Mouse (Mus musculus) right cerebral cortex, postnatal 14 days (tissue): ENCODE results near the gene Zmpste24.
"Not testable (repeated sequence)": the region's sequence is repeated elsewhere in the genome, so short reads cannot be mapped to it uniquely, and the experiment has no call there.

Experiments used
- DNase-seq: peaks from one replicate; pipeline ENCODE4 v3.0.0; 2022

Zmpste24 gene

DNA sequence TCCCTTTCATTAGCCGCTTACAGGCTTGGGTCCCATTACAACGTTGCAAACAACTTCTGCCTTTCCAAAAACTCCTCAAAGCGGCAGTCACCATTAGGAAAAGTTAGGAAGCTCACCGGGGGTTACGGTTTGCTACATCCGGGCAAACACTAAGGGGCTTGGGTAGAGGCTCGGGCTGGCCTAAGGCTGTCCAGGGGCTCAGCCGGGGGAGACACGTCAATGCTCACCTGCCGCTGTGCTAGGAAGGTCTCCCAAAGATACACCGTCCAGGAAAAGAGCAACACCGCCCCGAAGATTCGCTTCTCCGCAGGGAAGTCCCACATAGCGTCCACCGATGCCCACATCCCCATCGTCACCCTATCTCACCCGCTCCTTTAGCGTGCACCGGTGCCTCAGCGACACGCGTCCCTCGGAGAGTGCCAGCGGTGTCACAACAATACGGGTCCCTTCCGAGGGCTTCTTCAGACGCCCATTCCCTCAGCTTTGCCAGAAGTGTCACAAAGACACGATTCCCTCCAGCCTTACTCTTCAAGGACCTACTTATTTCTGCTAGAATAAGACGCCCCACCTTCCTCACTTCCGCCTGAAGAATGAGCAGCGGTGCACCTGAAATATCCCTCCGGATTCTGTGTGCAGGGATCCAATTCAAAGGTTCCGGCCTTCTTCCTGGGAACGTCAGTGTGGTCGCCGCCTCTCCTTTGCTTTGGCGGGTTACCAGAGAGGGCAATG is at the start of gene Zmpste24:
Gene Zmpste24 (minus strand): TSS at position 592 of the 729 bp plus-strand sequence.
- peak; percentile 82 for DNase-seq

DNA sequence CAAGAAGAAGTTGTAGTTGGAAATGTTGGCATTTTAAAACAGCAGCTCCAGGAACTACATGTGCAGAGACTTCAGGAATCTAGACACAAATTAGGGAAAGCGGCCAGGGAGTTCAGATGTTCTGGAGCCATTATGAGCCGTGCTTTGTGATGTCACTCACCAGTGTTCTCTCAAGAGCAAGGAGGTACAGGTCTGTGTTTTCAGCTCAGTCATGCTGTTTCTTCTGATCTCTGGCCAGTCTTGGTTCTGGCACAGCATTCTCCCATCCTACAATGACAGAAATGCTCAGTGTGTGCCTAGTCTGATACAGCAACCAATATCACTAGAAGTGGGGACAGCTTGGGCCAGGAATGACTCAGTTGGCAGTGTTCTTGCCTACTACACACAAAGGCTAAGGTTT is 11.1 kb upstream of the Zmpste24 start, which contains the start of gene Tmco2:
Gene Tmco2 (minus strand): TSS at position 101 of the 400 bp plus-strand sequence.
- DNase-seq: no peak

DNA sequence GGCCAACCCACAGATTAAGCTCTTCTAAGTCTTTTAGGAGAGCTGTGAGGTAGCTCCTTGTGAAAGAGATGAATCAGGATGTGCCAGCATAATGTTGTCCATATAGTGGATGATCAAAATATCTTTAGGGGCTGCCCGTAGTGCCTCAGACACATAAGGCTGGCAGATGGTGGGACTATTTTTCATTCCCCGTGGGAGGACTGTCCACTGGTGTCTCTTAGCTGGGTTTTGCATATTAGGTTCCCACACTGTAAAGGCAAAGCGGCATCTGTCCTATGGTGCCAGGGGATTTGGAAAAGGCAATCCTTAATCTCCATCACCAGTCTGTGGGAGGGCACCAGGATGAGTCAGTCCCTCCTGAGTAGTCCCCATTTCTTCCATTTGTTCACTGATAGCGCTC is 5.3 kb upstream of the Zmpste24 start:
- no peak for DNase-seq

DNA sequence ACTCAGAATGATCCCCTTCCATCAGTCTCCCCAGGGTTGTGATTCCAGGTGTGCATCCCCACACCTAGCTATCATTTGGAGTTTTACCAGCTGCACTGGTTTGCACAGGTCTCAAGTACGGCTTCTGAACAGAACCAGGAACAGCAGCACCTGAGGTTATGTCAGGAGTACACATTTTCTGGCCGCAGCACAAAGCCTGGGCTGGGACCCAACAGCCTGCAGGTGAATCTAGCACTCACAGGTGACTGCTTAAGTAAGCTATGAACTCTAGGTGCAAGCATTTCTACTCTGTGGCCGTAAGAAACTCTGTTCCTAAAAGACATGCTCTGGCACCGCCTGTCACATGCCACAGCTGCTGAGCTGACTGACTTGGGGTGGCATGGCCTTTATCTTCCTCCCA is 7.8 kb downstream of the Zmpste24 start:
- no peak for DNase-seq

DNA sequence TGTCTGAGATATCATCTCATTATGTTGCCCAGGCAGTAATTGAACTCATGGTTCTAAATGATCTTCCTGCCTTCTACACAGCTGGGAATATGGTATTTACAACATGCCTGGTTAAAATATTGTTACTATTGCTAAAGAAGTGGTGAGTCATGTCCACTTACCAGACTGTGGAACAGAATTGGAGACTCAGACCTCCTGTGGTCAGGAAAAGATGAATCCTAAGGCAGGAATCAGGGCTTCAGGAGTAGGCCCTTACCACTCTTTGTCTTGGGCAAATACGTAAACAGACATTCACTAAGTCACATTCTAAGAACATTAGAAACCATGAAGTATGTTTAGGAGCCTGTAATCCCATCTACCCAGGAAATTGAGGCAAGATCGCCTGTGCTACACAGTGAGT is 9.3 kb downstream of the Zmpste24 start:
- no peak for DNase-seq

DNA sequence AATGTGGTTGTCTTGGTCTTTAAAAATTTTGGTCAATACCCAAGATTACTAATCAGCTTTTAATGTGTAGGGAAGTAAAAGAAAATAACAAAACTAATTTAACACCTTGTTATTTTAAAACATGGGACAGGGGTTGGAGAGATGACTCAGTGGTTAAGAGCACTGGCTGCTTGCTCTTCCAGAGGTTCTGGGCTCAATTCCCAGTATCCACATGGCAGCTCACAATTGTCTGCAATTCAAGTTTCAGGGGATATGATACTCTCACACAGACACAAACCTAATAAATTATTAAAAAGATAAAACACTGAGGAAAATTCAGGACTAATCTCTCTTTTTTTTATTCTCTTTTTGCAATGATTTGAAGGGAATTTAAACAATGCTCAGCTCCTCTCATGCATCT is 13.5 kb downstream of the Zmpste24 start:
- DNase-seq: no peak

DNA sequence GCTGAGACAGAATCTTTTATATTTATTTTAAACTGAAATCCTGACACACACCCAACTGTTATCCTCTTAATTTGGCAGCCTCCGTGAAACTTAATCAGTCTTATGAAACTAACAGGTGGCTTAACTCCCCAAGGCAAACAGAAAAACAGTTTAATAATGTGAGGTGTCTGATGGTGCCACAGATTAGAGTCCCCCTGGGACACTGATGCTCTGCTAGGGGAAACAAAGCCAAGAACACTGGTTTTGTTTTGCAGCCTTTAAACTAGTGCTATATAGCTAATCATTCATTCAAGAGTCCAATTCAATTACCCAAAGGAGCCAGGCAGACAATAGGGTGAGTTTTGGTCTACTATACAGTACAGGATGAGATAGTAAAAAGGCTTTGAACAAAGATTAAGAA is 17.6 kb downstream of the Zmpste24 start:
- DNase-seq: no peak

DNA sequence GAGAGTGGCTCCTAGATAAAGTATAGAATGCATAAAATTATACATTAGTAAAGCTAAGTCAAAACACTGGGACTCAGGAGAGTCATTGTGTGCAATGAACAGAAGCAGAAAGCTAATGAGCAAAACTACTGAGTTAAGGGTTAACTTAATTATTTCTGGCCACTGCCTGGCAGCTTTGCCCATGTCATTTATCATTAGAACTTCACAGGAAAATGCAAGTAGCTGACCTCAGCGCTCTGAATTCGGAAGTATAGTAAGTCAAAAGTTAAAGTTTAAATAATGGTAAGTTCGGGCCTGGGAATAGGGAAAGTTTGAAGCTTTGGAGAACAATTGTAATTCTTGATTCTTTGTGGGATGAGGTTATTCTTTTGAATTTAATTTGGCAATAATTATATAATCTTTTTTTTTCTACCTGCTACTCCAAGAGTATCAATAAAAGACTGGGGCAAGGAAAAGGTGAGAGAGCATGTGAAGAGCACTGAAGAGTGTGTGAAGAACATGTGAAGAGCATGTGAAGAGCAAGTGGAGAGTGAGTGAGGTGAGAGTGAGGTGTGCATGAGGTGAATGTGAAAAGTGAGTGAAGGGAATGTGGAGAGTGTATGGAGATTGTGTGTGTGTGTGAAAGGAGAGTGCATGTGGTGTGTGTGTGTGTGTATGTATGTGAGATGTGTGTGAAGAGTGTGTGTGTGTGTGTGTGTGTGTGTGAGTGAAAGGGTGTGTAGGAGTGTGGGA is 20.0 kb downstream of the Zmpste24 start:
- no peak for DNase-seq

DNA sequence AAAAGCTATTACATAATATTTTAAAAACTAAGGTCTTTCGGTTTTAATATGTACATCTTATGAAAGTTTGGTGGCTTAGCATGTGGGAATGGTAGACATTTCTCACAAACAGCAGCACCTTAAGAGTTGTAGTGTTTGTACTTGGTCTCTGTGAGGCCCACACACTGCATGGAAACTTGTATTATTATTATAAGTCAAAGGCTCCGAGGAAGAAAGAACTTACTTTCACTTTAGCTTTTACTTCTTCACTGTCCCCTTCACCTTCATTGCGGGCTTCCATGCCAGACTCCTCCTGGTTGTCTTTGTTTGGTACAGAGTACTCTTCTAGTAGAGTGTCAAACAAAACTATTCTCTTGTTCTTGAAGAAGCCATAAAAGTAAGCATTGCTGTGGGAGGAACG is 23.8 kb downstream of the Zmpste24 start:
- no peak for DNase-seq

DNA sequence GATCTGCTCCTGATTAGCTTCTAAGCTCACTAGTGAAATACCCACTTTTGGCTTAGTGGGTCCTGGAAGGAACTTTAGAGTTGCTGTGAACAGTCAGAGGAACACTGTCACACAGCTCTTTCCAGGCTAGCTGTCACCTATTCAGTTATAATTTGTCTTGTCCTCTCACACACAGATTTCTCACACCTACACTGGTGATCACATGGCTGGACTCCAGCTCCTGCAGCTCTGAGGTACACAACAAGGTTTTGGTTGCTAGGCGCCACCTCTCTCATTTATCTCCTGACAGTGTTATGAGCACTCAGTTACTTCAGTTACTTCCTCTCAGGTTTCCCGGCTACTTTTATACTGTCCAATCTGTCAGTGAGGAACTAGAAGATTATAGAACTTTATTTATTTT is 32.7 kb downstream of the Zmpste24 start:
- DNase-seq: no peak

DNA sequence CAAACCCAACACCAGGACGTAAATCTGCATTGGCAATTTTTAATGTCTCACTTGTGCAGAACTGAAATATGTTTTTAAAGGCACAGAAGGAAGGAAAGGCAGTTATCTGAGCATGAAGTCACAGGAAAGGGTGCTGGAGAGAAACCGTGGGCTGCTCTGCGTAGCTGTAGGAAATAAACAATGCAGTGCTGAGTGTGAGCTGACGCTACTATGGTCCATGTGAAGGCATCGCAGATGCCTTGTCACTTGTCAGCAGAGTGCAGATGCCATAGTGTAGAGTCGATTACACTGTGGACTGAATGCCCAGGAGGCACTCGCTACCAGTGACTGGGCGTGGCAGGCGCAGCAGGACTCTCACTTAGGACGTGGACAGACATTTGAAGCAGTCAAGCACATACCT is 38.8 kb downstream of the Zmpste24 start:
- not testable (repeated sequence) for DNase-seq

DNA sequence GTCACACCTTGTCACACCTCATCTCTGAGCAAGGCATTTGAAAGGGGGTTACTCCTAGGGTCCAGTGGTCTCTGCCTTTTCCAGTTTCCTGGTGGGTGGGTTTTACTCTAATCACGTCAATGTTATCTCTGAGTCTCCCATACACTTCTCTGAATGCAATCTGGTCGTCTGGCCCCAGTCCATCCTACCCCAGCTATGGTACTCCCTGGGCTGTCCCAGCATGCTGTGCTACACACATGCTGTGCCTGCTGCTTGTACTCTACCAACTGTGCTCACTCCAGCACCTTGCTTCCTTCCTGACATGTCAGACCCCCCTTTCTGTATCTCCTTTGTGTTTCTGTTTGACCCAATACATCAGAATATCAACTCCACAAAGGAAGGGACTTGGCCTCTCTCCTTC is 41.0 kb downstream of the Zmpste24 start:
- DNase-seq: no peak

DNA sequence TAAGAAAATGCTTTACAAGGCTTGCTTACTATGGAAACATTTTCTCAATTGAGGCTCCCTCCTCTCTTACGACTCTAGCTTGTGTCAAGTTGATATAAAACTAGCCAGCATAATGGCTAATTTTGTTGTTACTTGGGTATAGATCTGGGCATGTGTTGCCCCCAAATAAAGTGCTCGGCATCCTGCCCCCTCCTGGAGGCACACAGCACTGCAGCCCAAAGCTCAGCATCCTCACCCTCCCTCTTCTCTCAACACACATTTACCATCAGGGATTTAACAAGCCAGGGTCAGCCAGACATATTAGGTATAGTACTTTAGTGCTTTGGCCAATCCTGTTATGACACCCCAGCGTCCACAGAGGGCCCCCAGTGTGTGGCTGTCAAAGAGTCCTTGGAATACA is 41.7 kb downstream of the Zmpste24 start:
- peak; percentile 16 for DNase-seq

DNA sequence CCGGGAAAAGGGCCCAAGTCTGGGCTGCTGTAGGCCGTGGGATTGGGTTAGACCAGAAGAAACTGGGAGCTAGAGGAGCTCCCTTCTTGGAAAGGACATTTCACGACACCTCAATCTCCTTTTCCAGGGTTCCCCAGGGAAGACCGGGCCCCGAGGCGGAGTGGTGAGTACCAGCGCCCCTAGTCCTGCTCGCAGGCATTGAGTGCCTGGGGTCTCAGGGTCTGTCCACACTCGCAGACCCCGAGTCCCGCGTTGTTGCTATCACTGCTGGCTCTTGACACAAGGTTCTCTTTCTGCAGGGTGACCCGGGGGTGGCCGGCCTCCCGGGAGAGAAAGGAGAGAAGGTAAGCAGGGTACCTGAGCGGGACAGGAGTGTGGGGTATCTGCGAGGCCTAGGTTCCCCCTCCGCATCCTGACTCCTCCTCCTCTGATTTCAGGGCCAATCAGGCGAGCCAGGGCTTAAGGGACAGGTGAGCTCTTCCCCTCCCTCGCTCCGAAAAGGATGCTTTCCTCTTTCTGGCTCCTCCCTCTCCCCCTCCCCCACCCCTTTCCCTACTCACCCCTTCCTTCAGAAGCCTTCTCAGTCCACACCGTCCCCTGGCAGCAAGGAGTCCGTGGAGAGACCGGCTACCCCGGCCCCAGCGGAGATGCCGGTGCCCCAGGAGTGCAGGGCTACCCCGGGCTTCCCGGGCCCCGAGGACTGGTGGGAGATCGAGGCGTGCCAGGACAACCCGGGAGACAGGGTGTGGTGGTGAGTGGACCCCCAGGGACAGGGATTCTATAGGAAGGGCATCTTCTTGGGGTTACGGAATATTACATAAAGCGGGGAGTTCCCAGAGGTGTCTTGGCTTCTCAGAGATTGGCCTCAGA is 45.4 kb downstream of the Zmpste24 start:
- peak; percentile 16 for DNase-seq

DNA sequence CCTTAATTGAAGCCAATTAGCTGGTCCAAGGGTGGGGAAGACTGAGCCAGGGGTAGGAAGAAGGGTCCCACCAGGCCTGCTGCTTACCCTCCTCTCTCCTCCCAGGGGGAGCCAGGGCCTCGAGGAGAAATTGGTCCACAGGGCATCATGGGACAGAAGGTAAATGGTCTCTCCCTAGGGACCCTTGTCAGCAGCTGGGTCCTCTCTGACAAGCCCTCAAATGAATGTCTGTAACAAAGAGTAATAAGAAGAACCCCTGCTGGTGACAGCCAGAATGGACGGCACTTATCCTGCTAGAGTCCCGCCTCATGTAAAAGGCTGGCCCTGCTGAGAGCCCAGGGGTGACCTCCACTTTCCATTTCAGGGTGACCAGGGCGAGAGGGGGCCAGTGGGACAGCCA is 46.2 kb downstream of the Zmpste24 start:
- DNase-seq: no peak

DNA sequence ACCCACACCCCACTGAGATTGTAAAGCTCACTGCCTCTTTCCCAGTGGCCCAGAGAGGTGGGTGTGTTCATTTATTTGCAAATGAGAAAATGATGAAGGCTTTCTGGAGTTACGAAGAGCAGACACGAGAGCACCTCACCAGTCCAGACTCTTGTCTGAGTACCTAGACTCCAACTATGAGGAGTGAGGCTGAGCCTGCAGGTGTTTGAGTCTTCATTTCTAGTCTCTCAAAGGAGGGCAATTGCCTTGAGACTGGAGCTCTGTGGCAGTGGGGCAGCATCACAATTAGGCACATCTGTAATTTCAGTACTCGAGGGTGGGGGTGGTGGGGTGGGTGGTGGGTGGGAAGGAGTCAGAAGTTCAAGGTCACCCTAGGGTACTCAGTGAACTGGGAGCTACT is 55.1 kb downstream of the Zmpste24 start:
- no peak for DNase-seq

DNA sequence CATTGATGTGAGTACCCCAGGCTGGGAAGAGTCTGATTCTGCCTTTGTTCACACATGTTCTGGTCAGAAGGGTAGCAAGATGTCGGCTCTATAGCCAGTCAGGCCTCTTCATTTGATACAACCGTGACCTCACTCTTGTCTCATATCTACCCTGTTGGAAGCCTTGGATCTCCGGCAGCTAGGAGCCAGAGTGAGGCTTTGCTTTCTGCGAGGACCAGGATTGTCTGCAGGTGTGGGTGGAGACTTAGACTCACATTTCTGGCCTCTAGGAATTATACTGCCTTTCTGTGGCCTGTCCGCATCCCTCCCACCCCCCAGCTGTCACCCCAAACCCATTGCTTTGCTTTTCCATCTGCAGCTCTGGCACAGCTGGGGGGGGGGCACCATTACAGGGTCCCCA is 55.6 kb downstream of the Zmpste24 start:
- no peak for DNase-seq

DNA sequence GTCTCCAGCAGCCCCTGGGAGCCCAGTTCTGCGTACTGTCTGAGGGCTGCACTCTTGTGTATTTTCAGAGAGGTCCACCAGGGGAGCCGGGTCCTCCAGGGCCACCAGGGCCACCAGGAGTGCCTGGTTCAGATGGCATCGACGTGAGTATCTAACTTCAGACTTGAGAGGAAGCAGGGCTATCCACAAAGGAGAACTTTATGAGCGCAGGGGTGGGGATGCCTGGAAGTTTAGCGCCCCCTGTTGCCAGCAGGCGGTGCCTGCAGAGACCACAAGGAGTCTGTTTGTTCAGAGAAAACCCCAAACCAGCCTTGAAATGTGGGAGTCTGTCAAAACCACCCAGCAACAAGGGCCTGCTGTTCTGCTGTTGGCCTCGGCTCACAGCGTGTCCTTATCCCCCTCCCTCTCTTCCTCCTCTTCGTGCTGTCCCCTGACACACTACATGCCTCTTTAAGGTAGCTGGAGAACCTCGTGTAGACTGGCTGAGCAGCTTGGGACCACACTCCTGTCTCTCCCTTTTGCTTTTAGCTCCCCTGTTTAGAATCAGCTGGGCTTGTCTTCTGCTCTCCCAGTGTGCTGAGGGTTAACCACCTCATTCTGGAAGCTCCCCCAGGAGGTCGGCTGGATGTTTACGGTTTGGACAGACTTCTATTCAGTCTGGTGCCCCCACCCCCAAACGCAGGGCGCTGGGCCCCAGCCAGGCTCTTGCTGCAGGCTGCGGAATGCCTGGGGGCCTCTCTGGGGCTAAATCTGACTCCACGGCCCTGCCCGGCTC is 57.0 kb downstream of the Zmpste24 start:
- DNase-seq: peak; percentile 73

DNA sequence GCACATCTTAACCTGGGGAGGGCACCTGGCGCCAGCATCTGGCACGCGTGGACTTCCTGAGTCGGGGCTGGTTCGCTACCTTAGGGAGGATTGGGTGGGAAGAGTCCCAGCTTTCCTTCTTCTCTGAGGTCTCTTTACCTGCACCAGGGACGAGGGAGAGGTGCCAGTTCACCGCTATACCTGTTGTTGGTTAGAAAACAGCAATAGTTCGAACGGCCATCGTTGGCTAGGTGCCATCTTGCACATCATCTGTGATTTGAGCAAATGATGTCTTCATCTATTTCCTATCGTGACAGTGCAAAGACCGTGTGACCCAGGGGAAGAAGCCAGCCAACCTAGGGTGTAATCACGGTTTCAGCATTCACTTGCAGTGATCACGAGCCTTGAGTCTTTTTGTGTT is 57.7 kb downstream of the Zmpste24 start:
- no peak for DNase-seq

DNA sequence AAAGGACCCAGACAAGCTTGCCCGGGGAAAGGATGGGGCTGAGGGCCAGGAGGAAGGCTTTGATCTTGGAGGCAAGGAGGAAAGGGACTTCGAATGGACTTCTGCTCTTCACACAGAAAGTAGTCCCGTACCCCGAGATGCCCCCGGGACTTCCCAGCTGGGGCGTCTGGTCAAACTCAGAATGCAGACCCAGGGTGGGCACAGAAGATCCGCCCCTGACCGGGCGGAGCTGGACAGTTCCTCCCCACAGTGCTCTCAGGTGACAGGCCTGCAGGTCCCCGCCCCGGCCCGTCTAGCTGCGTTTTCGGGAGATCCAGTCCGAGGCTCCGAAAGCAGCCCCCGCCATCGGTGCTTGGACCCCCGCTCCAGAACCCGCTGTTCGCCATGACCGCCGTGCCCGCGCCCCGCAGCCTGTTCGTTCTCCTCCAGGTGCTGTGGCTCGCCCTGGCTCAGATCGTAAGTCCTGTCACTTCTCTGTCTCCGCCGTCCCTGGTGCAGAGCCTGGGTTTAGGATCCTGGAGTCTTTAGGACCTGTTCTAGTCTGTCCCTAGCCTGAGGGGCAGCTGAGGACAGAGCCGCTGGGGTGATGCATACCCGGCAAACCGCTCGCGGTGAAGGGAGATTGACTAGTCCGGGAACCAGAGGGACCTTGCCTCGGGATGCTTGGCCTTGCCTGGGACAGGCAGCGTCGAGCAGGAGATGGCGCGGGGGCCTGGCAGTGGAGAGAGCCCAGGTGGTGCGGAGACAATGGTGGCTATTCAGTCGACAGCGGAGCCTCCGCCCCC is 58.5 kb downstream of the Zmpste24 start, which contains the start of gene Col9a2:
Gene Col9a2 (plus strand): TSS at position 55 of the 785 bp plus-strand sequence.
- no peak for DNase-seq

DNA sequence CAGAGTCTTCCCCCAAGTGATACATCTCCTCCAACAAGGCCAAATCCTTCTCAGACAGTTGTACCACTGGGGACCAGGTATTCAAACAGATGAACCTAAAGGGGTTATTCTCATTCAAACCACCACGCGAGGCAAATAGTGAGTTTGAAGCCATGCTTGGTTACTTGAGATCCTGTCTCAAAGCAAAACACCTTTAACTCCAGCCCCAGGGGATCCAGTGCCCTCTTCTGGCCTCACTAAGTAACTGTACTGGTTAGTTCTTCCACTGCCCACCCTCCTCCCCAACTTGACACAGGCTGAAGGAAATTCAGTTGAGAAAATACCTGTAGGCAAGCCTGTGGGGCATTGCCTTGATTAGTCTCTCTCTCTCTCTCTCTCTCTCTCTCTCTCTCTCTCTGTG is 65.0 kb downstream of the Zmpste24 start:
- DNase-seq: no peak

DNA sequence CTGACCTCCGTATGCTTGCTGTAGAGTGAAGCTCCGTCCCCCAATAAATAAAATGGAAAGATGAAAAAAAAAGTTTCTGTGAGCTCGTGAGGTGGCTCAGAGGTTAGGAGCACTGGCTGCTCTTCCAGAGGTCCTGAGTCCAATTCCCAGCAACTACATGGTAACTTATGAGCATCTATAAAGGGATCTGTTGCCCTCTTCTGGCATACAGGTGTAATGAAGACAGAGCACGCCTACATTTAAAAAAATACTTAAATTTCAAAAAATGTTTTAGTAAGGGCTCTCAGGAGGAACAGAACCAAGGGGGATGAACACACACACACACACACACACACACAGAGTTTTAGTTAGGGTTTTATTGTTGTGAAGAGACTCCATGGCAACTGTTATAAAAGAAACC is 66.6 kb downstream of the Zmpste24 start:
- DNase-seq: no peak
